Mouse (Mus musculus) kidney, embryonic 14.5 days (tissue): ENCODE data around the gene Emsy. TPM values are rescaled to one million over a fixed set of nuclear protein-coding genes. Genes with fewer than 3 reads are reported as not detected.

Source experiments
- ATAC-seq: fragments of 200-750 bp; cut with Nextera tagmentation; 2 replicates; pipeline ENCODE4 v1.8.0; 2017; ENCODE audit warnings: moderate number of reproducible peaks, mild to moderate bottlenecking, moderate TSS enrichment, moderate library complexity; ENCODE audit not compliant: low FRiP score, low TSS enrichment
- H3K27ac ChIP-seq: fragments of 300-500 bp; sonication (generic); 2 replicates; pipeline ENCODE4 v1.5.1; 2014; ENCODE audit warnings: low read depth, mild to moderate bottlenecking, low read length, moderate library complexity, mixed read lengths
- H3K27me3 ChIP-seq: fragments of 300-500 bp; sonication (generic); 2 replicates; pipeline ENCODE4 v1.6.1; 2014; ENCODE audit warnings: mild to moderate bottlenecking, low read length; ENCODE audit not compliant: control insufficient read depth, insufficient read depth
- H3K36me3 ChIP-seq: fragments of 300-500 bp; sonication (generic); 2 replicates; pipeline ENCODE4 v1.6.1; 2014; ENCODE audit warnings: low read length, mixed read lengths; ENCODE audit not compliant: control insufficient read depth, insufficient read depth
- H3K4me1 ChIP-seq: fragments of 300-500 bp; sonication (generic); 2 replicates; pipeline ENCODE4 v1.6.1; 2014; ENCODE audit warnings: low read length, mixed read lengths; ENCODE audit not compliant: control insufficient read depth, insufficient read depth
- H3K4me2 ChIP-seq: fragments of 300-500 bp; sonication (generic); replicated peaks from 2 replicates; pipeline ENCODE4 v1.6.1; 2014; ENCODE audit warnings: low read depth, mild to moderate bottlenecking, low read length
- H3K4me3 ChIP-seq: fragments of 300-500 bp; sonication (generic); 2 replicates; pipeline ENCODE4 v1.5.1; 2014; ENCODE audit warnings: mild to moderate bottlenecking, low read length
- H3K9ac ChIP-seq: fragments of 300-500 bp; sonication (generic); 2 replicates; pipeline ENCODE4 v1.6.1; 2014; ENCODE audit warnings: low read depth, mild to moderate bottlenecking, low read length, moderate library complexity
- H3K9me3 ChIP-seq: fragments of 300-500 bp; sonication (generic); 2 replicates; pipeline ENCODE4 v1.6.1; 2016; ENCODE audit warnings: low read length; ENCODE audit not compliant: control insufficient read depth
- WGBS: fragments of 180-500 bp; shearing (Covaris S2); extraction: QIAGEN DNeasy Blood & Tissue Kit; methylation state at CpG from one replicate; pipeline ENCODE4 v1.1.7; 2014; 5-methylcytosine and 5-hydroxymethylcytosine counted together
- polyA plus RNA-seq: library from polyadenylated mRNA; unstranded; fragments of >200 nt; fragmentation: Nextera tagmentation; extraction: Ambion mirVana; gene quantifications from 2 replicates; pipeline ENCODE4 v1.2.1, GENCODE M21; 2014

Emsy gene
- polyA plus RNA-seq, 1 experiment from 2014 or later: 47.8 TPM

GRCm38 (mm10) chr7:98651651-98652050 lies 4.9 kb downstream of the Emsy start:
- no peak overlapping the region for H3K4me2 ChIP-seq
- no peak overlapping the region for H3K27ac ChIP-seq
- H3K9ac ChIP-seq: no peak overlapping the region
- whole genome bisulfite sequencing: 86% methylated on average over 2 of the region's 2 CpGs
- peaks cover 45% of the 10 kb centered on the region for H3K36me3 ChIP-seq
- ATAC-seq: no peak
- H3K4me3 ChIP-seq: no peak overlapping the region
- H3K4me1 ChIP-seq: peaks cover 8% of the 10 kb centered on the region
- no peaks in the 10 kb centered on the region for H3K27me3 ChIP-seq
- no peaks in the 10 kb centered on the region for H3K9me3 ChIP-seq

GRCm38 (mm10) chr7:98644238-98644637 lies 12.3 kb downstream of the Emsy start:
- whole genome bisulfite sequencing: 0% methylated on average over 1 of the region's 1 CpGs
- Histone ChIP-seq H3K4me3 (no peak overlapping the region), H3K36me3 (peaks cover 49% of the 10 kb centered on the region), H3K9ac (no peak overlapping the region), H3K27ac (no peak overlapping the region), H3K4me2 (no peak overlapping the region), H3K9me3 (no peaks in the 10 kb centered on the region), H3K4me1 (no peaks in the 10 kb centered on the region), H3K27me3 (no peaks in the 10 kb centered on the region)
- no peak for ATAC-seq

- H3K4me2 ChIP-seq: no peak overlapping the region
- H3K4me3 ChIP-seq: no peak overlapping the region
- H3K4me1 ChIP-seq: no peaks in the 10 kb centered on the region
- H3K27ac ChIP-seq: no peak overlapping the region
- H3K36me3 ChIP-seq: peaks cover 55% of the 10 kb centered on the region
- no peaks in the 10 kb centered on the region for H3K9me3 ChIP-seq
- H3K9ac ChIP-seq: no peak overlapping the region
- 95% methylated on average over 2 of the region's 2 CpGs for WGBS
- no peak for ATAC-seq
- no peaks in the 10 kb centered on the region for H3K27me3 ChIP-seq
Observed at GRCm38 (mm10) chr7:98636607-98637006, 20.0 kb downstream of the Emsy start.

- no peaks in the 10 kb centered on the region for H3K4me1 ChIP-seq
- no peak for ATAC-seq
- H3K9ac ChIP-seq: no peak overlapping the region
- H3K4me3 ChIP-seq: no peak overlapping the region
- H3K36me3 ChIP-seq: peaks cover 55% of the 10 kb centered on the region
- no peak overlapping the region for H3K4me2 ChIP-seq
- no peaks in the 10 kb centered on the region for H3K27me3 ChIP-seq
- 75% methylated on average over 3 of the region's 3 CpGs for WGBS
- no peaks in the 10 kb centered on the region for H3K9me3 ChIP-seq
- H3K27ac ChIP-seq: no peak overlapping the region
Observed at GRCm38 (mm10) chr7:98633032-98633431, 23.6 kb downstream of the Emsy start.

- Histone ChIP-seq H3K9me3 (no peaks in the 10 kb centered on the region), H3K36me3 (peaks cover 59% of the 10 kb centered on the region), H3K4me2 (no peak overlapping the region), H3K9ac (no peak overlapping the region), H3K27ac (no peak overlapping the region), H3K4me1 (no peaks in the 10 kb centered on the region), H3K27me3 (no peaks in the 10 kb centered on the region), H3K4me3 (no peak overlapping the region)
- WGBS: 94% methylated on average over 7 of the region's 7 CpGs
- ATAC-seq: no peak
Observed at GRCm38 (mm10) chr7:98629947-98630346, 26.6 kb downstream of the Emsy start.

GRCm38 (mm10) chr7:98617739-98618138 lies 38.8 kb downstream of the Emsy start:
- Histone ChIP-seq H3K4me1 (no peaks in the 10 kb centered on the region), H3K27me3 (no peaks in the 10 kb centered on the region), H3K9me3 (no peaks in the 10 kb centered on the region), H3K4me2 (no peak overlapping the region), H3K27ac (no peak overlapping the region), H3K4me3 (no peak overlapping the region), H3K36me3 (peaks cover 63% of the 10 kb centered on the region), H3K9ac (no peak overlapping the region)
- WGBS: 83% methylated on average over 2 of the region's 2 CpGs
- no peak for ATAC-seq

GRCm38 (mm10) chr7:98612936-98613335 lies 43.6 kb downstream of the Emsy start:
- no peaks in the 10 kb centered on the region for H3K27me3 ChIP-seq
- no peak for ATAC-seq
- no peak overlapping the region for H3K27ac ChIP-seq
- no peaks in the 10 kb centered on the region for H3K9me3 ChIP-seq
- H3K4me2 ChIP-seq: no peak overlapping the region
- no peak overlapping the region for H3K4me3 ChIP-seq
- peaks cover 55% of the 10 kb centered on the region for H3K36me3 ChIP-seq
- H3K9ac ChIP-seq: no peak overlapping the region
- no peaks in the 10 kb centered on the region for H3K4me1 ChIP-seq
- whole genome bisulfite sequencing: 94% methylated on average over 1 of the region's 1 CpGs

- no peaks in the 10 kb centered on the region for H3K4me1 ChIP-seq
- H3K36me3 ChIP-seq: peaks cover 20% of the 10 kb centered on the region
- H3K4me3 ChIP-seq: no peak overlapping the region
- ATAC-seq: no peak
- no peaks in the 10 kb centered on the region for H3K27me3 ChIP-seq
- no peak overlapping the region for H3K9ac ChIP-seq
- no peaks in the 10 kb centered on the region for H3K9me3 ChIP-seq
- no peak overlapping the region for H3K27ac ChIP-seq
- no peak overlapping the region for H3K4me2 ChIP-seq
Observed at GRCm38 (mm10) chr7:98608520-98608919, 48.1 kb downstream of the Emsy start.

GRCm38 (mm10) chr7:98607158-98607557 lies 49.4 kb downstream of the Emsy start:
- H3K27me3 ChIP-seq: no peaks in the 10 kb centered on the region
- no peak overlapping the region for H3K4me2 ChIP-seq
- ATAC-seq: no peak
- no peak overlapping the region for H3K27ac ChIP-seq
- no peak overlapping the region for H3K9ac ChIP-seq
- no peaks in the 10 kb centered on the region for H3K9me3 ChIP-seq
- H3K4me3 ChIP-seq: no peak overlapping the region
- no peaks in the 10 kb centered on the region for H3K4me1 ChIP-seq
- WGBS: 82% methylated on average over 4 of the region's 4 CpGs
- peaks cover 17% of the 10 kb centered on the region for H3K36me3 ChIP-seq

GRCm38 (mm10) chr7:98601715-98602114 lies 54.9 kb downstream of the Emsy start:
- H3K4me1 ChIP-seq: no peaks in the 10 kb centered on the region
- 88% methylated on average over 4 of the region's 4 CpGs for WGBS
- H3K9me3 ChIP-seq: no peaks in the 10 kb centered on the region
- H3K9ac ChIP-seq: no peak overlapping the region
- no peak overlapping the region for H3K4me2 ChIP-seq
- no peaks in the 10 kb centered on the region for H3K27me3 ChIP-seq
- no peak for ATAC-seq
- H3K4me3 ChIP-seq: no peak overlapping the region
- H3K36me3 ChIP-seq: peaks cover 28% of the 10 kb centered on the region; the same call in 1 of the 2 replicates
- H3K27ac ChIP-seq: no peak overlapping the region
